Mouse (Mus musculus) bone marrow, adult 2 months (tissue): Measurements from ENCODE around the gene Vmn1r19.

Source experiments
- CTCF ChIP-seq: fragments of 200-500 bp; IDR thresholded peaks from 2 replicates; pipeline ENCODE4 v1.5.1; 2011; ENCODE audit warnings: low read length, control low read depth; ENCODE audit not compliant: control insufficient read depth, insufficient read depth
- POLR2A ChIP-seq: fragments of 200-500 bp; IDR thresholded peaks from 2 replicates; pipeline ENCODE4 v1.6.1; 2011; ENCODE audit warnings: low read depth, mild to moderate bottlenecking, control low read depth, low read length, borderline replicate concordance; ENCODE audit not compliant: control insufficient read depth

GRCm38 (mm10) chr6:57395683-57396082 lies 7.9 kb upstream of the Vmn1r19 start, which contains the start of gene Vmn1r18:
- TF ChIP-seq CTCF: no peak
- no peak for TF ChIP-seq POLR2A
